Mouse (Mus musculus) testis, adult 10 weeks (tissue): ENCODE results near the gene Zfp980. TPM values are rescaled to one million over a fixed set of nuclear protein-coding genes. Genes with fewer than 3 reads are reported as not detected.

Experiments used
- polyA plus RNA-seq: library from polyadenylated mRNA; stranded (reverse); fragments of 350-450 nt; fragmentation: Illumina TruSeq; extraction: RNeasy Lipid Tissue Mini Kit (QIAGEN cat#74804); gene quantifications from one replicate; pipeline ENCODE4 v1.2.3, GENCODE M21; 2014; ENCODE audit warnings: low read depth, low replicate concordance

Zfp980 gene
- polyA plus RNA-seq = 0.80 TPM

DNA sequence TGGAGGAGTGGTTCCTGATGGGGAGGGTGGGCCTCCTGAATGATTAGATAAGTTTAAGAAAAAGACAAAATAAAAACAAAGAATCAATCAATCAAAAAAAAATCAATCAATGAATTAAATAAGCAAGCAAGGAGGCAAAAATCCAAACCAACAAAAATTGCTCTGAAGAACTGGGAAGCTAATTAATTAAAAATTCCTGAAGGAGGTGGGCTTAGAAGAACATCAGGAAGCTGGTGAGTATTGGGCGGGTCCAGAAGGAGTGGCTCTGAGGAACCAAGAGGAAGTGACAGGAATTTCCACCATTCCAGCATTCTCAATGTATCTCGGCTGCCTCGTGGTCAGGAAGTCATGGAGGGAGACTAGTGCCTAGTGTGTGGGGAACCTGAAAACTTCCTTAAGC, at the start of gene Zfp980:
TSS of gene Zfp980 (plus strand) at position 301 of the 400 bp plus-strand sequence.

Other genes starting within 250 kb of the Zfp980 start
- gene Zfp990, start 159.9 kb upstream of the Zfp980 start, polyA plus RNA-seq = 1.2 TPM
- 5.2 TPM for gene Gm13212, start 85.5 kb upstream of the Zfp980 start, polyA plus RNA-seq
- gene Zfp986, start 198.1 kb downstream of the Zfp980 start, polyA plus RNA-seq = 1.8 TPM